Mouse (Mus musculus) intestine, postnatal 0 days (tissue): ENCODE data around the gene Olfr186. TPM values are rescaled to one million over a fixed set of nuclear protein-coding genes. Genes with fewer than 3 reads are reported as not detected.

Source experiments
- ATAC-seq: fragments of 200-750 bp; cut with Nextera tagmentation; 2 replicates; pipeline ENCODE4 v1.8.0; 2017; ENCODE audit warnings: mild to moderate bottlenecking, moderate TSS enrichment, moderate library complexity
- H3K27ac ChIP-seq: fragments of 300-500 bp; sonication (generic); 2 replicates; pipeline ENCODE4 v1.5.1; 2014; ENCODE audit warnings: mild to moderate bottlenecking, low read depth, low read length, moderate library complexity
- H3K27me3 ChIP-seq: fragments of 300-500 bp; sonication (generic); replicated peaks from 2 replicates; pipeline ENCODE4 v1.6.1; 2014; ENCODE audit warnings: low read length, mixed read lengths; ENCODE audit not compliant: control insufficient read depth, insufficient read depth
- H3K36me3 ChIP-seq: fragments of 300-500 bp; sonication (generic); 2 replicates; pipeline ENCODE4 v1.6.1; 2014; ENCODE audit warnings: mild to moderate bottlenecking, moderate library complexity; ENCODE audit not compliant: control insufficient read depth, insufficient read depth
- H3K4me1 ChIP-seq: fragments of 300-500 bp; sonication (generic); replicated peaks from 2 replicates; pipeline ENCODE4 v1.6.1; 2014; ENCODE audit warnings: antibody characterized with exemption, low read length, mixed read lengths; ENCODE audit not compliant: control insufficient read depth, insufficient read depth
- H3K4me2 ChIP-seq: fragments of 300-500 bp; sonication (generic); replicated peaks from 2 replicates; pipeline ENCODE4 v1.6.1; 2014; ENCODE audit warnings: low read depth, mild to moderate bottlenecking, moderate library complexity
- H3K4me3 ChIP-seq: fragments of 300-500 bp; sonication (generic); 2 replicates; pipeline ENCODE4 v1.5.1; 2014; ENCODE audit warnings: low read depth, low read length
- H3K9ac ChIP-seq: fragments of 300-500 bp; sonication (generic); 2 replicates; pipeline ENCODE4 v1.6.1; 2014; ENCODE audit warnings: mild to moderate bottlenecking, low read depth, low read length
- H3K9me3 ChIP-seq: fragments of 300-500 bp; sonication (generic); 2 replicates; pipeline ENCODE4 v1.6.1; 2016; ENCODE audit warnings: mixed run types; ENCODE audit not compliant: control insufficient read depth
- CTCF ChIP-seq: sonication (generic); IDR thresholded peaks from 2 replicates; pipeline ENCODE4 v1.5.1; 2016; ENCODE audit warnings: low read depth, mild to moderate bottlenecking, control low read depth, antibody characterized with exemption, moderate library complexity
- WGBS: fragments of 180-500 bp; shearing (Covaris S2); extraction: QIAGEN DNeasy Blood & Tissue Kit; methylation state at CpG from one replicate; pipeline ENCODE4 v1.1.7; 2014; 5-methylcytosine and 5-hydroxymethylcytosine counted together
- polyA plus RNA-seq: library from polyadenylated mRNA; unstranded; fragments of >200 nt; fragmentation: Nextera tagmentation; extraction: Ambion mirVana; gene quantifications from 2 replicates; pipeline ENCODE4 v1.2.1, GENCODE M21; 2015

Olfr186 gene
- polyA plus RNA-seq, 1 experiment from 2014 or later: not detected

DNA sequence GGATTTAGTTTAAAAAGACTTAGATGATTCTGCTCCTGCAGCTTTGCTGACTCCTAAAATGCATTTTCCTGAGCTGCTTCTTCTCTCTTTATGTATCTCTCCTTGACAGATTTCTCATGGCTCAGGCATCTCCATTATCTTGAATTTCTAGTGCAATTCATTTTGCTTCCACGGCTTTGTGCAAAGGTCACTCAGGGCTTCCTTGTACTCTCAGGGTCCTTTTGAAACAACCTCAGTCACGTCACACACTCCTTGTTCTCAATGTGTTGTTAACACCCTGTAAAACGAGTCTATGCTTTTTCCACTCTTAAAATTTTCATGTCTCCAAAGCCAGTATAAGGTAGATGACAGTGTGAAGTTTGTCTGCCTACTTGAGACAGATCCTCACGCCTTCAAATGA lies 17.5 kb upstream of the Olfr186 start:
- no peaks in the 10 kb centered on the region for H3K27me3 ChIP-seq
- whole genome bisulfite sequencing: 44% methylated on average over 4 of the region's 4 CpGs
- H3K36me3 ChIP-seq: no peaks in the 10 kb centered on the region
- no peak for TF ChIP-seq CTCF
- no peaks in the 10 kb centered on the region for H3K9me3 ChIP-seq
- ATAC-seq: peak; percentile 92
- peak overlapping the region; percentile 41; the same call in 1 of the 2 replicates for H3K27ac ChIP-seq
- no peak overlapping the region for H3K9ac ChIP-seq
- no peaks in the 10 kb centered on the region for H3K4me1 ChIP-seq
- H3K4me3 ChIP-seq: no peak overlapping the region
- H3K4me2 ChIP-seq: no peak overlapping the region

DNA sequence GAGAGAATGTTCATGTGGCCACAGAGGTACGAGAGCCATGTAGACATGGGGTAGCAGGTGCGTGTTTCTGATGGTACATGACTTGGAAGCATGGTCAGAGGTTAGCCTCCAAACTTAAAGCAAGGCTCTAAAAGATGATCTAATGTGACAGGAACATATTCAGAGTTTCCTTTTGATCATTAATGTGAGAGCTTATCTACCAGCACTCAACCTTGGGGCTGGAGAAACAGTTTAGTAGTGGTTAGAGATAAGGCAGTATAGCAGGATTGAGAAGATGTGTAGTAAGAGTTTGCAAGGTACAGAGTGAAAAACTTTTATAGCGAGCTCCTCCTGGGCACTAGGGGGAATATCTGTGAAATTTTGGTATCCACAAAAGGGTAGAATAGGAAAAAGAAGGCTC lies 15.7 kb upstream of the Olfr186 start:
- H3K36me3 ChIP-seq: no peaks in the 10 kb centered on the region
- TF ChIP-seq CTCF: no peak
- ATAC-seq: no peak

DNA sequence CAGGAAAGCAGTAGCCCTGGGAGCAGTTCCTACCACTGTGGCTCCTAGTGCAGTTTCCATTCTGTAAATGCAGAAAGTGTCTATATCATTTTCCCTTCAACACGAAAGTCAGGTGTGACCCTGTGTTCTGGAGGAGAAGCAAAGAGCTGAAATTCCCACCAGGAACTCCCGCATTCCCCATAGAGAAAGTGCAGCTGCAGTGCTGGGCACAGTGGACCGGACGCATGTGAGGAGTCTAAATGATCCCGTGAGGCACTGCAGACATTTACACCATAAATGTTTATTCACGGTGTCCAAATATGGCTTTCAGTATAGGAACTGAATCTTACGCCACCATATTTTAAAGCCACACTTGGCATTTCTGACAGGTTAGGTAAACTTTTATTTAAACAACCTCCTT lies 9.6 kb upstream of the Olfr186 start, which contains the start of gene Olfr187:
Gene Olfr187 (minus strand): TSS at position 58 of the 400 bp plus-strand sequence.
- no peaks in the 10 kb centered on the region for H3K9me3 ChIP-seq
- no peak within 1 kb of the TSS for H3K4me3 ChIP-seq
- no peaks in the 10 kb centered on the region for H3K36me3 ChIP-seq
- H3K4me1 ChIP-seq: no peaks in the 10 kb centered on the region
- TF ChIP-seq CTCF: no peak
- no peak for ATAC-seq
- no peaks in the 10 kb centered on the region for H3K27me3 ChIP-seq
- no peak within 1 kb of the TSS for H3K27ac ChIP-seq
- H3K4me2 ChIP-seq: no peak within 1 kb of the TSS
- no peak within 1 kb of the TSS for H3K9ac ChIP-seq
- WGBS: 61% methylated on average over 7 of the region's 7 CpGs

More for the DNA sequence above, 15.7 kb upstream of the Olfr186 start:
- Histone ChIP-seq H3K27me3 (no peaks in the 10 kb centered on the region), H3K4me1 (no peaks in the 10 kb centered on the region), H3K4me2 (no peak overlapping the region), H3K9ac (no peak overlapping the region), H3K4me3 (no peak overlapping the region), H3K27ac (no peak overlapping the region), H3K9me3 (no peaks in the 10 kb centered on the region)
- 79% methylated on average over 3 of the region's 3 CpGs for WGBS

DNA sequence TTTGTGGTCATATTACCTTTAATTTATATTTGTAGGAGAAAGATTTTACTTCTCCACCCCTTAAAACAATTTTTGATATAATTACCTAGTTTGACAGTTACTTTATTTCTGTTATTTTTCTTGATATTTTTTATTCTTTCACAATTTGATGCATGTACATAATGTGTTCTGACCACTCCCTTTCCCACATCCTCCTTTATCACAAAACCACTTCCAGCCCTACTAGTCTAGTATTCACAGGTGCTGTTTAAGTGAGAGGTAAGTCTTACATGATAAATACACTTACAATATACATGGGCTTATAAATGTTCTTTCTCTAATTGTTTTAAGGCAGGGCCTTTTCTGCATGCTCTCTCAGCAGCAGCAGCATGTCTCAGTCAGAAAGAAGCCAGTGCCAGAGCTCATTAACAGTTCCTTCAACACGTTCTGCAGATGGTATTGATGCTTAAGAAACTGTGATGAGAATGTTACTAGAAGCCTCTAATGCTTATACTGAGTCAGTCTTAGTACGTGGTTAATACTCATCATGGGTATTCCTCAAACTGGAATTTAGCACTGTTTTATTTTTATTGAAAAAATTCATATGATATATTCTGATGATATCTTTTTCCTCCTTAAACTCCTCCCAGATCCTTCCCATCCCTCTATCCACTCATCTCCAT lies 16.6 kb downstream of the Olfr186 start:
- Histone ChIP-seq H3K9me3 (no peaks in the 10 kb centered on the region), H3K4me2 (no peak overlapping the region), H3K27me3 (no peaks in the 10 kb centered on the region), H3K9ac (no peak overlapping the region), H3K4me1 (no peaks in the 10 kb centered on the region), H3K27ac (no peak overlapping the region), H3K4me3 (no peak overlapping the region), H3K36me3 (no peaks in the 10 kb centered on the region)
- no peak for ATAC-seq
- no peak for TF ChIP-seq CTCF
- WGBS: 76% methylated on average over 2 of the region's 2 CpGs

DNA sequence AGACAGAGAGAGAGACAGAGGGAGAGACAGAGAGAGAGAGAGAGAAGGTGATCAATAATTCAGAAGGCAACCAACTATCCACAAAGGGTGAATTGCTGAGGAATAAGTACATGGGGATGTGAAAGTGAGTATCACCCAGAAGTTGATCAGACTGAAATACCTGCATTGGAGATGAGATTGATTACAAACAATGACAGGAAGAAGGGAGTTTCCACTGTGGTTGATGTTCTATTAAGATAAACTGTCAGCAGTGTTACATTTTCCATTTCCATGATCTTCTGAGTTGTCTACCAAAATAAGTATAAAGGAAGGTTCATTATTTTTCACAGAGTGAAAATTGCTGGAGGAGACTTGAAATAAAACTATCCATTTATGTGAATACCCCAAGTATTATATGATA lies 22.9 kb downstream of the Olfr186 start:
- H3K4me2 ChIP-seq: no peak overlapping the region
- no peak for TF ChIP-seq CTCF
- H3K36me3 ChIP-seq: no peaks in the 10 kb centered on the region
- H3K27ac ChIP-seq: no peak overlapping the region
- H3K27me3 ChIP-seq: no peaks in the 10 kb centered on the region
- no peak overlapping the region for H3K4me3 ChIP-seq
- no peaks in the 10 kb centered on the region for H3K9me3 ChIP-seq
- ATAC-seq: no peak
- no peaks in the 10 kb centered on the region for H3K4me1 ChIP-seq
- H3K9ac ChIP-seq: no peak overlapping the region

DNA sequence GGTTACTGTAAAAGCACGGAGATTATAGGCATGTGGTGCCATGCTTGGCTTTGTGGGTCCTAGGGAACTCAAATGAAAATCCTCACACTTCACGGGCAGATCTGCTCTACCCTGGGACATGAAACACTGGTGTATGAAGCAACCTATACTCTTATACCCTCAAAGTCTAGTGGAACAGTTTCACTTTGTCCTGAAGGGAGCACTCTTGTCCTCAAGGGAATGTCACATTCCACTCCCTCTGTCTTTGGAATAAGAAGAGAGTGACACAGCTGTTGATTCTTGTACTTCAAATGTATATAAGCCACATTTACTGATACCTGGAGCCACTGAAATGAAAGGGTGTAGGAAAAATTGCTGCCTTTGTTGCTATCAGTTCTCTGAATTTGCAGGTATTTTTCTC lies 35.0 kb downstream of the Olfr186 start, which contains the start of gene Olfr183:
Gene Olfr183 (plus strand): TSS at position 301 of the 400 bp plus-strand sequence.
- TF ChIP-seq CTCF: no peak
- Histone ChIP-seq H3K4me2 (no peak within 1 kb of the TSS), H3K4me1 (no peaks in the 10 kb centered on the region), H3K27me3 (no peaks in the 10 kb centered on the region), H3K9me3 (no peaks in the 10 kb centered on the region), H3K27ac (no peak within 1 kb of the TSS), H3K9ac (no peak within 1 kb of the TSS), H3K4me3 (no peak within 1 kb of the TSS), H3K36me3 (no peaks in the 10 kb centered on the region)
- ATAC-seq: no peak
- 72% methylated on average over 2 of the region's 2 CpGs for WGBS

Other genes with a start within 250 kb of the Olfr186 start
- not detected in 2 replicates for gene Olfr173, start 230.0 kb downstream of the Olfr186 start, polyA plus RNA-seq
- gene Olfr175-ps1, start 203.5 kb downstream of the Olfr186 start, polyA plus RNA-seq: not detected in 2 replicates
- not detected in 2 replicates for gene Olfr177, start 155.5 kb downstream of the Olfr186 start, polyA plus RNA-seq
- gene Olfr178, start 138.2 kb downstream of the Olfr186 start, polyA plus RNA-seq: not detected in 2 replicates
- not detected in 2 replicates for gene Olfr181, start 101.5 kb downstream of the Olfr186 start, polyA plus RNA-seq
- gene Olfr180, start 100.9 kb downstream of the Olfr186 start, polyA plus RNA-seq: not detected in 2 replicates
- gene Olfr183, start 34.9 kb downstream of the Olfr186 start, polyA plus RNA-seq: not detected in 2 replicates
- gene Olfr187, start 9.5 kb upstream of the Olfr186 start, polyA plus RNA-seq: not detected in 2 replicates
- gene Olfr190, start 47.7 kb upstream of the Olfr186 start, polyA plus RNA-seq: 0.03 and 0.07 TPM in 2 replicates
- gene Olfr191, start 59.5 kb upstream of the Olfr186 start, polyA plus RNA-seq: not detected in 2 replicates
- gene Olfr193, start 81.6 kb upstream of the Olfr186 start, polyA plus RNA-seq: not detected in 2 replicates
- not detected in 2 replicates for gene Olfr194, start 90.8 kb upstream of the Olfr186 start, polyA plus RNA-seq
- gene Olfr195, start 116.8 kb upstream of the Olfr186 start, polyA plus RNA-seq: not detected in 2 replicates
- not detected in 2 replicates for gene Olfr196, start 140.2 kb upstream of the Olfr186 start, polyA plus RNA-seq
- not detected in 2 replicates for gene Olfr198, start 173.2 kb upstream of the Olfr186 start, polyA plus RNA-seq
- gene Olfr199, start 189.5 kb upstream of the Olfr186 start, polyA plus RNA-seq: not detected in 2 replicates
- gene Olfr201, start 242.3 kb upstream of the Olfr186 start, polyA plus RNA-seq: 0.05 and 0.09 TPM in 2 replicates